Mouse (Mus musculus) cerebellum, adult 2 months (tissue): ENCODE results near the gene 2700049A03Rik. TPM values are rescaled to one million over a fixed set of nuclear protein-coding genes. Genes with fewer than 3 reads are reported as not detected.

Experiments used
- DNase-seq, 2 experiments: peaks; one replicate each; pipeline ENCODE4 v3.0.0; 2021
- H3K27ac ChIP-seq: fragments of 200-500 bp; 2 replicates; pipeline ENCODE4 v1.5.1; 2012; ENCODE audit warnings: low read length, control low read depth, inconsistent platforms; ENCODE audit not compliant: insufficient read depth
- H3K27me3 ChIP-seq: fragments of 200-500 bp; 2 replicates; pipeline ENCODE4 v1.6.1; 2012; ENCODE audit warnings: inconsistent platforms, mild to moderate bottlenecking, low read length, moderate library complexity; ENCODE audit not compliant: control insufficient read depth, insufficient read depth
- H3K4me1 ChIP-seq: fragments of 200-500 bp; 2 replicates; pipeline ENCODE4 v1.6.1; 2011; ENCODE audit warnings: low read length; ENCODE audit not compliant: control insufficient read depth, insufficient read depth
- H3K4me3 ChIP-seq: fragments of 200-500 bp; replicated peaks from 2 replicates; pipeline ENCODE3; 2011; ENCODE audit warnings: mild to moderate bottlenecking, low read depth, low read length, control low read depth; ENCODE audit not compliant: insufficient read depth
- CTCF ChIP-seq: fragments of 200-500 bp; IDR thresholded peaks from 2 replicates; pipeline ENCODE4 v1.5.1; 2011; ENCODE audit warnings: low read depth, mild to moderate bottlenecking, control low read depth, low read length, moderate library complexity, borderline replicate concordance; ENCODE audit not compliant: insufficient read depth
- POLR2A ChIP-seq: fragments of 200-500 bp; IDR thresholded peaks from 2 replicates; pipeline ENCODE4 v1.6.1; 2011; ENCODE audit warnings: low read length, control low read depth, borderline replicate concordance; ENCODE audit not compliant: insufficient read depth
- WGBS: fragments of 180-500 bp; shearing (Covaris S2); methylation state at CpG from one replicate; pipeline ENCODE4 v1.1.7; 2018; 5-methylcytosine and 5-hydroxymethylcytosine counted together
- polyA plus RNA-seq: library from polyadenylated mRNA; depleted of rRNA; stranded (reverse); fragments of >200 nt; gene quantifications from 2 replicates; pipeline ENCODE4 v1.2.3, GENCODE M21; 2012

Gene 2700049A03Rik
- polyA plus RNA-seq, 1 experiment, result 6.5 TPM

- no peak for DNase-seq
- WGBS, result 76% methylated on average over 4 of the region's 4 CpGs
- no peaks in the 10 kb centered on the region for H3K27me3 ChIP-seq
- no peak overlapping the region for H3K4me3 ChIP-seq
- TF ChIP-seq CTCF (no peak), POLR2A (no peak)
- H3K4me1 ChIP-seq, result no peaks in the 10 kb centered on the region
- no peak overlapping the region for H3K27ac ChIP-seq
Measured at GRCm38 (mm10) chr12:71227769-71228168, 91.1 kb downstream of the 2700049A03Rik start.

GRCm38 (mm10) chr12:71228925-71229649 lies 92.4 kb downstream of the 2700049A03Rik start:
- Histone ChIP-seq H3K27ac (no peak overlapping the region), H3K4me3 (no peak overlapping the region), H3K4me1 (no peaks in the 10 kb centered on the region), H3K27me3 (no peaks in the 10 kb centered on the region)
- no peak for DNase-seq
- 85% methylated on average over 10 of the region's 10 CpGs for WGBS
- TF ChIP-seq CTCF, result no peak
- TF ChIP-seq POLR2A, result no peak

DNA sequence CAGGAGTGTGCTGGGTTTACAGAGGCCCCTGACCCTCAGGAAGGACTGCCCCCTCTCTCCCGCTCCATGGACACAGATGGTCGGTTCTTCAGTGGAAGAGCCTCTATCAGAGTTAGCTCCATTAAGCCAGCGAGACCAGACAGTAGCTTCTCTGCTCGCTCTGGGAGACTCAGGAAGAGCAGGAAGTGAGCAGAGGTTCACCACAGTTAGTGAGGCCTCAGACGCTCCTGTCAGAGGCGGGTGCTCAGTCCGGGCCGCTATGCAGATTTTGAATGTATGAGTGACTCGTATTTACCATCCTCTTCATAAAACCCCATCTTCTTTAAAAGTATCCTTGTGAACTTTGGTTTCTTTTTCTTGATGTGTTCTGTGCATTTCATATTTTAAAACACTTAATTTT lies 94.9 kb downstream of the 2700049A03Rik start:
- no peak for DNase-seq
- TF ChIP-seq POLR2A (no peak), CTCF (no peak)
- H3K27me3 ChIP-seq, result no peaks in the 10 kb centered on the region
- 90% methylated on average over 9 of the region's 9 CpGs for WGBS
- no peak overlapping the region for H3K27ac ChIP-seq
- H3K4me1 ChIP-seq, result no peaks in the 10 kb centered on the region
- H3K4me3 ChIP-seq, result no peak overlapping the region

- Histone ChIP-seq H3K4me3 (no peak overlapping the region), H3K27ac (no peak overlapping the region), H3K4me1 (no peaks in the 10 kb centered on the region), H3K27me3 (no peaks in the 10 kb centered on the region)
- no peak for TF ChIP-seq POLR2A
- WGBS, result 55% methylated on average over 5 of the region's 5 CpGs
- no peak for DNase-seq
Measured at GRCm38 (mm10) chr12:71233426-71233825, 96.8 kb downstream of the 2700049A03Rik start.

DNA sequence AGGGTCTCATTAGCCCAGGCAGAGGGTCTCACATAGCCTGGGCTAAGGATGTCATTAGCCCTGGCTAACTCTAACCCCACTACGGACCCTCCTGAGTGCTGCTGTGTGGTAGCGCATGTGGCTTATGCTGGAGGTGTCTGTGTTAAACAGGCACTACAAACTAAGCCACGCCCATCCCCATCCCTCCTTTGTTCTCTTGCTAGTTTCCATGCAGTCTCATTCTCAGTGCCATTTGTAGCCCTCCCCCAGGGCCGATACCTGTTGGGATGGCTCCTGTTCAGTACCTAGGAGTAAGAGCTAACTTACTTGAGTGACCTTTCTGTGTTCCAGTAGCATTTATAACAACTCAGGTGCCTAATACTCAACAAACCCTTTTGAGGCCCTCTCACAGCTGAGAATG lies 100.4 kb downstream of the 2700049A03Rik start:
- H3K27me3 ChIP-seq, result no peaks in the 10 kb centered on the region
- no peak overlapping the region for H3K27ac ChIP-seq
- H3K4me1 ChIP-seq, result no peaks in the 10 kb centered on the region
- DNase-seq, result no peak
- no peak overlapping the region for H3K4me3 ChIP-seq
- TF ChIP-seq POLR2A (no peak), CTCF (no peak)
- WGBS, result 96% methylated on average over 4 of the region's 4 CpGs

GRCm38 (mm10) chr12:71242791-71243190 lies 106.1 kb downstream of the 2700049A03Rik start:
- Histone ChIP-seq H3K27me3 (no peaks in the 10 kb centered on the region), H3K4me3 (no peak overlapping the region), H3K4me1 (no peaks in the 10 kb centered on the region), H3K27ac (no peak overlapping the region)
- no peak for DNase-seq
- TF ChIP-seq CTCF (no peak), POLR2A (no peak)
- WGBS, result 81% methylated on average over 9 of the region's 9 CpGs

DNA sequence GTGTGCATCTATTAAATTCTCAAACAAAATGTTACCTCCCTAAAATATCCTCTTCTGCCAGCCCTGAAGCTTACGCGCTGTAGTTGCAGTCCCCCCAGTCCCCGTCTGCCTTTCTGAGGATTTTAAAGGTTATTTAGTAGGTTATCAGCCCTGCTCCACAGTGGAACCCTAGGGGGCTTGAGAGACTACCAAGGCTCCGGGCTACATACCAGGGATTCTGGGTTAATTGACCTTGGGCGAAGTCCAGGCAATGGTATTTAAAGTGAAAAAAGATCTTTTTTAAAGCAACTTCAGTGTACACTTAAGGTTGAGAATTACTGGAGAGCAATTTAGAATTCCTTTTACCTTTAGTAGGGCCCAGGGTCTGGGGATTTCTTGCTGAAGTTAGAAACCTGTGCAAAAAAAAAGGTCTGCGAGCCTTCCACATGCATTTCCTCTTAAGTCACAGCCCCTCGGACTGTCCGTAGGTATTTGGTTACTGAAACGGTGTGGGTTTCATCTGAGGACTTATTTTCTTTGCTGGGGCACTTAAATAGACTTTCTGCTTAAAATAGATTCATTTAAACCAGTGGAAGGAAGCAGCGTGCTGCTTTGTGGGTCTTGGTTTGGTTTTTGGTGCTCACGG lies 108.2 kb downstream of the 2700049A03Rik start:
- TF ChIP-seq CTCF (no peak), POLR2A (no peak)
- WGBS, result 88% methylated on average over 11 of the region's 11 CpGs
- no peaks in the 10 kb centered on the region for H3K27me3 ChIP-seq

DNA sequence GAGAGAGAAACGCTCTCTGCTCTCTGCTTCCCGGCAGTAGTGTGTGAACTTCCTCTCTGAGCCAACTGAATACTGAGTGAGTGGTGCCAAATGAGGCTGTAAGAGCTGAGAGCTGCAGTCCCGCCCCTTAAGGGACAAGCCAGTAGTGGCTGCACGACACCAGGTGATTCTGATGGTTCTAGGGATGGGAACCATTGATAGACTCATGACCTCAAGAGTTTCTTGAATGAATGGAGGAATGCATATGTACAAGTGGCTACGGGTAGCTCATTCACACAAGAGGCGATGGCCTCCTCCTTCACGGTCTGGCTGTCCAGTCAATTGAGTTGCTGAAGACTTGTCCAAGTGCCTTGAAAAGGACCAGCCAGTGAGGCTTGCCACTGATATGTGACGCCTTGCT lies 110.5 kb downstream of the 2700049A03Rik start:
- 72% methylated on average over 8 of the region's 8 CpGs for WGBS
- H3K27ac ChIP-seq, result no peak overlapping the region
- TF ChIP-seq CTCF (no peak), POLR2A (no peak)
- no peak overlapping the region for H3K4me3 ChIP-seq
- no peaks in the 10 kb centered on the region for H3K4me1 ChIP-seq
- no peaks in the 10 kb centered on the region for H3K27me3 ChIP-seq
- no peak for DNase-seq

More for the DNA sequence above, 108.2 kb downstream of the 2700049A03Rik start:
- Histone ChIP-seq H3K4me1 (no peaks in the 10 kb centered on the region), H3K4me3 (no peak overlapping the region), H3K27ac (no peak overlapping the region)
- no peak for DNase-seq
